Mouse (Mus musculus) left cerebral cortex, adult 18-20 months (tissue): Measurements from ENCODE around the gene St7. TPM values are rescaled to one million over a fixed set of nuclear protein-coding genes. Genes with fewer than 3 reads are reported as not detected.

Experiments
- DNase-seq, 2 experiments: peaks; one replicate each; pipeline ENCODE4 v3.0.0; 2021 to 2022; ENCODE audit warnings: low spot score in 2 of 2, mixed read lengths in 1 of 2
- total RNA-seq, 2 experiments: library from RNA; stranded (reverse); gene quantifications; 2 replicates each; pipeline ENCODE4 v1.2.3; 2021

The St7 gene
- total RNA-seq, 2 experiments from 2014 or later: 32.3 to 38.6 TPM

- DNase-seq: no peak
Measured at GRCm38 (mm10) chr6:17758568-17758967, 65.8 kb downstream of the St7 start.

GRCm38 (mm10) chr6:17763963-17764659 lies 71.4 kb downstream of the St7 start:
- DNase-seq: peak; percentile 67 to 74

- DNase-seq: no peak
Measured at GRCm38 (mm10) chr6:17764660-17764998, 71.9 kb downstream of the St7 start.

DNA sequence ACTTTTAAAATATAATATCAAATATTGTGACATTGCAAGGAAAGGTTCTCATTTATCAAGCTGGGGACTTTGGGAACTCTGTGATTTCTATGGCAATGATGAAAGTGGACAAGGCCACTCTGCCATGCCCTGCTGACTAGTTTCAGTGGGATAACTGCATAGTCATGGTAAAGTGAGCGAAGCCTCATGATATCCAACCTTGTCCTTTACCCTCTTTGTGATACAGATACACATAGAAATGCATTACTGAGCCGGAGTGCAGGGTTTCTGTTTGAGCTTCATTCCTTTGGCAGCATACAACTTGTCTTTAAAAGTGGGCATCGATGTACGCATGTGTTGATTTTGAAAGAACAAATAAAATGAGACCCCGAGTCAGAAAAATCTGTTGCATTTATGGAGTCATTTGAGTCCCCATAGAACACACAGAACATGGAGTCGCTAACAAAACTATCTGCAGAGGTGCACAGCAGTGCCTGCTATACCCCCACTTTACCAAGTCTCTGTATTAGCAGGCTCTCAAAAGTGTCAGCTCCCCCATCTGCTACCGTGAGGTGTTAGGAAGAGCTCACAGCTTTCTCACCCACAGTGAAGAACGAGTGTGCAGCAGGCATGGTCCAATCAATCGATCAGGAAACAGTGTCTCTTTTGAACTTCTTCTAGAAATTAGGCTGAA lies 77.4 kb downstream of the St7 start:
- no peak for DNase-seq

DNA sequence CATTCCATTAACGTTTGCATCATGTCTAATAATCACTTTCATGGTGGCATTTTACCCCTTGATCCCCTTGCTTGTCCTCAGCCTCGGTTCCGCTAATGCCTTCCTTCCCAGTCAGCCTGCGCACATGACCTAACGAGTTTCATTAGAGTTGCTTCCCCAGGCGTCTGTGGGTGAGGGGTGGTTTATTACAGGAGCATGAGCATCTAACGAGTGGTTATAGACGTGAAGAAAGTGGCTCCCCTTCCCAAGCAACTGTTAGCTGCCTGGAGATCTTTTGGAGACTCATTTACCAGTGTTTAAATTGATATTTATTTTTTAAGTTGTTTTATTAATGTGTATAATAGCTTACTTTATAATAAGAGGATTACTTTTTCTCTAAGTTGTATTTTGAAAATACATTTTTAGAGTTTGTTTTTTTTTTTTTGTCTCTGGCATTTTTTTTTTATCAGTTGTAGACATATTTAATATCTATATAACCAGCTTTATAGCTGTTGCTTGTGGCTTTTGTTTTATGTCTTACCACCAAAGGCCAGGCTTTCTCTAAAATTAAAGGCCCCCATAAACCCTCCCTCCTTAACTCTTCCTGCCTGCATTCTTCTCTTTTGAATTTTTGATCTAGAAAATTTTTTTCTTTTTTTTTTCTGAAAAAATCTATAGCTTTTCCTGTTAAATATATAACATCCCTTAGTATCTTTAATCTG lies 78.1 kb downstream of the St7 start:
- no peak for DNase-seq

DNA sequence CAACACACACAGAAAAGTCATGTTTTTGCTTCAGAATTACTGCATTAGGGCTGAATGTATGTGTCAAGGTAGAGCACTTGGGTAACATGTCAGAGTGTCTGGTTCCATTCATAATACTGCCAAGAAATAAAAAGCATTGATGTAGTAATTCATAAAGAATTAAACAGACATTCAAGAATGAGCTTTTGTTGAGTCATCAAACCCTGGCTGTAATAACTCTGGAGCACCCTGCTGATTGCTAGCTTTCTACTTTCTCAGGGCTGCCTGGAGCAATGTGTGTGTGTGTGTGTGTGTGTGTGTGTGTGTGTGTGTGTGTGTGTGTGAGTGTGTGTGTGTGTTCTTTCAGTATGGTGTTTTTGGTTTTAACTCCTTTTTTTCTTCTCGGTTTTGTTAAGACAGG lies 78.7 kb downstream of the St7 start:
- no peak for DNase-seq

- DNase-seq: no peak
Measured at GRCm38 (mm10) chr6:17772514-17772913, 79.8 kb downstream of the St7 start.

DNA sequence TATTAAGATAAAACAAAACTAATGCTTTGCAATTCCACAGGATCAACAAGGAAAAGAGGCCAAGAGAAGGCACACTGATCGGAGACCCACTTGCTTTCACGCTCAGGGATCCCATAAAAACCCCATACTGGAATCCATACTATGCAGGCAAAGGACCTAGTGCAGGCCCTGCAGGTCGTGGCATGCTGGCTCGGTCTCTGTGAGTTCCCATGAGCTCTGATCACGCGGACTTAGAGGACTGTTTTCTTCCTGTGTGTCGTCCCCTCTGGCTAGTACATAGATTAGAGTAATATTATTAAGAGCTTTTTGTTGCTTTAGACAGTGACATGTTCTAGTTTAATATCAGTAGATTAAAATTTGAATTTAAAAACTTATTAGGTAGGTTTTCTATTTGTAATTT lies 83.3 kb downstream of the St7 start:
- no peak for DNase-seq

GRCm38 (mm10) chr6:17777018-17777799 lies 84.5 kb downstream of the St7 start:
- no peak for DNase-seq

DNA sequence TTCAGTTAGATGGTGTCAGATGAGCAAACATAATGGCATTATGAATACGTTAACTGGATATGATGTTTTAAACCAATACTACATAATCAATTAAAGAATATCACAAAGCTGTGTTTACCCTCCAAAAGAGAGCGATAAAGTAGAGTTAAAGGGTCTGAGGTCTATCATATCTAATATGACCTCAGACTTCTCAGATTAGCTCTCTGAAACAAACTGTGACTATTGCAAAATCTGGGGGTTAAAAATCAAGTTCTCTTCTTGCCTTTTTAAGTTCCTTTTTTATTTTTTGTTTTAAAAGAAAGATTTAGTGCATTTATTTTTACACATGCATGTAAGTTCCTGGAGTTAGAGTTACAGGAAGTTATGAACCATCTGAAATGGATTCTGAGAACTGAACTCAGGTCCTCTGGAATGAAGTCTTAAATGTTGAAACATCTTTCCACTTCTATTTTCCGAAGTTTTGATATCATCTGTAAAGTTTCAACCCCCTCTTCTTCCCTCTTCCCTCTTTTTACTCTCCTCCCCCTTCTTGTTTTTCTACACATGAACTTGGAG lies 86.0 kb downstream of the St7 start:
- no peak for DNase-seq

- no peak for DNase-seq
Measured at GRCm38 (mm10) chr6:17783511-17783910, 90.8 kb downstream of the St7 start.

DNA sequence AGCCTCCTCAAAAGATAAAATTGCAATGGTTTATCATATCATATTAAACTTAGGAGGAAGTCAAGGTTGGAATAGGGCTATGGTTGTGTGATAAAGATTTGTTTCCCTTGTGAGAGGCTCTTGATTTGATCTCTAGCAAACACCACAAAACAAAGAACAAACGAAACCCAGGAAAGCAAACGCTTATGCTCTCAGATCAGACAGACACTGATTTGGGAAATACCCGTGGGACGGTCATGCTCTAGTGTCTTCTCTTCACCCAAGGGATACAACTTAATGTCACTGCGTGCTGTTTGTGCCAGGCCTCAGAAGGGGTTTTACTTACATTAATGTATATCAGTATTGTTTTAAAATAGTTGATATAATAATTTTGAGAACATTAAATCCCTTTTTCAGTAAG lies 91.8 kb downstream of the St7 start:
- no peak for DNase-seq

DNA sequence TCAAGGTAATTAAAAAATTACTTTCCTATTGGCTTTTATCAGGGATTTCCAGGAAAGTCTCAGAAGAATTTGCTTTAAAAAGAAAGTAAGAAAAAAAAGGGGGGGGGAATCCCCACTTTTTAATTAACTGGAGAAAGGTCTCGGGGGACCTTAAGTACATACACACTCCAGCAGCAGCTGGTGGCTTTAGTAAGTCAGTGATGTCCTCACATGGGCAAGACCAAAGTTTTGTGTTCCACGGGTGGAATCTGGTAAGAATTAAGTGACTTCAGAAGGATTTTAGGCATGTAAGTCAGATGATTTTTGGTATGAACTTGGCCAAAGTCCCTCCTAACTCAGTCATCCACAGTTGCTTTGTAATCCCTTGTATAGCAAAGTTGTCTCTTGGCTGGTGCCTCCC lies 92.5 kb downstream of the St7 start:
- DNase-seq: no peak

DNA sequence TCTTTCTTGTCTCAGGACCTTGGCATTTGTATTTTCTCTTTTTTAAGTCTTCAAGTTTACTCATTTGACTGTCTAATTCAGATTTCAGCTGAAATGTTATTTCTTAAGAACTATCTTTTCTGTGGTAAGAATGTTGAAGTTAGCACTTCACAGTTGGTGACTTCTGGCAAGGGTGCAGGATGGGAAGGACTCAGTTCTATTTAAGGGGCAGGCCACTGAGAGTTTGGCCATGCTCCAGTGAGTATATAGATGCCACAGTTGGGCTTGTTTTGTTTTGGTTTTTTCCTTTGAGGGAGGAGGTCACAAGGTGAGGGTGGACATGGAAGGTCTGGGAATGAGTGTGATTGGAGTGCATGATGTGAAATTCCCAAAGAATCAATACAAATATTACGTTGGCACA lies 95.1 kb downstream of the St7 start:
- no peak for DNase-seq

GRCm38 (mm10) chr6:17790251-17790650 lies 97.5 kb downstream of the St7 start:
- no peak for DNase-seq

- no peak for DNase-seq
Measured at GRCm38 (mm10) chr6:17793471-17793870, 100.7 kb downstream of the St7 start.

DNA sequence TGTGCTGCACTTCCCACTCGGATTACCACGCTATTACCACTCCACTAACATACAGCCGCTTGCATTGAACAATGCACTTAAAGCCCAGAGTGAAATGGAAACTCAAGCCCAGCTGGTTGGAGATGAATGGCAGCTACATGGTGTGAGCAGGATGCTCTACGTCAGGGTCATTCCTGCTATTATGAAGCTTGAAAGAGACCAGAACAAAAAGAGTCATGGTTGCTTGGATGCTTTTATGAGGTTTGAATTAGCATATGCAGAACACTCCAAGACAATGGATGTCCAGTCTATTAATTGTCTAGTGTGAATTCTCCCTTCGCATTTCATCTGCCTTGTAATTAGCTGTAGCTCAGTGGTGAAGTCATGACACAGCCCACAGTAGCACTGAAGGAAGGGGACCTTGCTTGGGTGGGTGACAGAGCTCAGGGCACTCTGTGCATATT lies 104.6 kb downstream of the St7 start:
- no peak for DNase-seq

GRCm38 (mm10) chr6:17800694-17801093 lies 108.0 kb downstream of the St7 start:
- no peak for DNase-seq

GRCm38 (mm10) chr6:17804468-17804867 lies 111.7 kb downstream of the St7 start:
- no peak for DNase-seq

DNA sequence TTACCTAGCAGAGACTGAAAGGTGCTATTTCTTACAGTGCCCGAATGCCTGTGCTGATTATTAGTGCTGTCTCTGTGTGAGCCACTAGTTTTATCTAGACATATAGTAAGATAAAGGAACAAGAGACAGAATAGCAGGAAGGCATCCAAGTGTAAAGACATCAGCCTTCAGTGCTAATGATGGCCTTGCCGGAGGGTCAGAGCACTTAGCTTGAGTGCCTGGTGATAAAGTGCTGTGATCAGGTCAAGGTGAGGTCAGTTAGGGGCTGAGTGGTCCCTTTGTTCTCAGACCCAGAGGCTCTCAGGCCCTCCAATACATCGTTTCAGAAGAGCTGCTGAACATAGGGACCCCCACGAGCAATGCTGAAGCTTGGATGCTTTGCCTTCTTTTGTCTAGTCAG lies 113.8 kb downstream of the St7 start:
- DNase-seq: no peak

DNA sequence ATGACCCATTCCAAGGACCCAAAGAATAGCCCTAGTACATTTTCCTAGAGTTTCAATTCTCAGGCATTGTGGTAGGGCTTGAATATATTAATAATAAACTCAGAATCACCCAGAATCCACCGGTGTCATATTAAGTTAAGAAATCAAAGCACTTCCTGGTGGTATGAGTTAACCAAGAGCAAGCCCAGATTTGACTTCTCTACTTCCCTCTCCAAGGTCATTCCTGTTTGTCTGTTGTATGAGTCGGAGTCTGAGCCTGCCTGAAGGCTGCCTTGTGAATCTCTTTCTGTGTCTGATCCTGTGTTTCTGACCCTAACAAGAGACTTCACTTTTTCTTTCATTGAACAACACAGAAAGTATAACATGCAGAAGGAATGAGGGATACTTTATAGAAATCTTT lies 118.3 kb downstream of the St7 start:
- no peak for DNase-seq
